Mouse (Mus musculus): ENCODE results near the gene Amt. TPM values are rescaled to one million over a fixed set of nuclear protein-coding genes. Genes with fewer than 3 reads are reported as not detected.

The Amt gene
- total RNA-seq, 2 experiments from 2014 or later: 5.4 to 7.0 TPM

DNA sequence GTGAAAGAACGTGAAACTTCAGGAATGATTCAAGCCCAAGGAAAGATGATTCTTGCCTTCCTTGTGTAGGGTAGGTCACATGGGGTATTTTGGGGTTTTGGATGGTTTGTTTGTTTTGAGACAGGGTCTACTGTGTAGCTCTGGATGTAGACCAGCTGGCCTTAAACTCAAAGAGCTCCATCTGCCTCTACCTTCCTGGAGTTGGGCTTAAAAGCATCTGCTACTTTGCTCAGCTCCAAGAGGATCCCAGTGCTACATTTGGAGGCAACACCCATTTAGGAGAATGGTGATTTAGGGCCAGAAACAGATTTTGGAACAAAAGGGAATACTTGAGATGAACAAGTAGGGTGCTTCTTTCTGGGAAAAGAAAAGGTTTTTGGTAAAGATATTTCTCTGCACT, 28.1 kb downstream of the Amt start:
- no peak for DNase-seq
- intact Hi-C loops (cut with DNase I): loop anchor here (2.0 kb wide), 1 partner anchor 14 kb away; the partner anchor contains the start of gene Gpx1

DNA sequence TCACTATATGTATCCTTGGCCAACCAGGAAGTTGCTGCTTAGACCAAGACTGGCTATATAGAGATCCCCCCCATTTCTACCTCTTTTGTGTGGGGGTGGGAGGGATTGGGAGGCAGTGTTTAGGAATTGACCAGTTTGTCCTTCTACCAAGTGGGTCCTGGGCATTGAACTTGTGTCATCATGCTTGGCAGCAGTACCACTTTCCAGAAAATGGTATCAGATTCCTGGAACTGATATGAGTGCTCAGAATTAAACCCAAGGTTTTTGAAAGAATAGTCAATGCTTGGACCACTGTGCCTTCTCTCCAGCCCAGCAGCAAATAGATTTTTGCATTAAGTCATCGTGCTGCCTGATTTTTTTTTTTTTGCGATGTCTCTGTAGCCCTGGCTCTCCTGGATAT, 29.2 kb downstream of the Amt start:
- intact Hi-C loops (cut with DNase I): loop anchor here (2.0 kb wide), 1 partner anchor 13 kb away; the partner anchor contains the start of gene Gpx1

DNA sequence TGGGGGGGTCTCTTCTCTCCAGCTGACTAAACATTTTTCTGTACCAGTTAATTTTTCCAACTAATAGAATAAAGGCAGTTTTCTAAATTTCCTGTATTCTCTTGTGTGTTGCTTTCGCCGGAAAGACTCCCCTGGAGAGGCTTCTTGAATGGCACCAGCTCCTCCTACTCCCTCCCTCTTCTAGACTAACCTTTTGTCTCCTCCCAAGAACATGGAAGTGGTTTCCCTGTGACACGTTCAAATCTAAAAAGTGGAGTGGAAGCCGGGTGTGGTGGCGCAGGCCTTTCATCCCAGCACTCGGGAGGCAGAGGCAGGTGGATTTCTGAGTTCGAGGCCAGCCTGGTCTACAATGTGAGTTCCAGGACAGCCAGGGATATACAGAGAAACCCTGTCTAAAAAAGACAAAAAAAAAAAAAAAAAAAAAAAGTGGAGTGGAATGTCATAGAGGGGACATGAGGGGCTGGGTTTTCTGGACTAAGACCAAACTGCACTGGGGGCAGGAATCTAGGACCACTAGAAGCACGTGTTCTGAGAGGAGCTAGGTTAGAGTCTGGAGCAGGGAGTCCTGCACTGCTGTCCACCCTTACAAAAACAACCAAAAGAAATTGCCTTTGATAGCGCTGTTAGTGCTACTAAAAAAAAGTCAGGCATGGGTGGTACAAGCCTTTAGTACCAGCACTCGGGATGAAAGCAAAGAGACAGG, 41.3 kb downstream of the Amt start:
- DNase-seq: no peak
- intact Hi-C loops (cut with DNase I): loop anchor here (2.0 kb wide), 2 partner anchors 13 to 31 kb away; partner anchors contain the start of genes Rhoa and Tcta

More for the DNA sequence above, 29.2 kb downstream of the Amt start:
- no peak for DNase-seq

DNA sequence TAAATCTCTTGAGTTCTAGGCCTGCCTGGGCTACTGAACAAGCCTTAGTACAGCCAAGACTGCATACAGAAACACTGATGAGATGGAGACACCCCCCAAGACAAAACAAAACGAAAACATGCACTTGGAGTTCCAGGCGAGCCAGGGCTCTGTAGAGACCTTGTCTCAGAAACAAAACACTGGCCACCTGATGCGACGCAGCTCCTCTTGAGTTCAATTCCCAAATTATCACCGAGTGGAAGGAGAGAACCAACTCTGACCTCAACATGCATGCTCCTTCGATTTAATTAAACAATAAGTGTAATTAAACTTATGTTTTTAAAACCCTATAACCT, 41.9 kb downstream of the Amt start:
- intact Hi-C loops (cut with DNase I): loop anchor here (2.0 kb wide), 2 partner anchors 14 to 32 kb away; partner anchors contain the start of genes Rhoa and Tcta
- DNase-seq: no peak

DNA sequence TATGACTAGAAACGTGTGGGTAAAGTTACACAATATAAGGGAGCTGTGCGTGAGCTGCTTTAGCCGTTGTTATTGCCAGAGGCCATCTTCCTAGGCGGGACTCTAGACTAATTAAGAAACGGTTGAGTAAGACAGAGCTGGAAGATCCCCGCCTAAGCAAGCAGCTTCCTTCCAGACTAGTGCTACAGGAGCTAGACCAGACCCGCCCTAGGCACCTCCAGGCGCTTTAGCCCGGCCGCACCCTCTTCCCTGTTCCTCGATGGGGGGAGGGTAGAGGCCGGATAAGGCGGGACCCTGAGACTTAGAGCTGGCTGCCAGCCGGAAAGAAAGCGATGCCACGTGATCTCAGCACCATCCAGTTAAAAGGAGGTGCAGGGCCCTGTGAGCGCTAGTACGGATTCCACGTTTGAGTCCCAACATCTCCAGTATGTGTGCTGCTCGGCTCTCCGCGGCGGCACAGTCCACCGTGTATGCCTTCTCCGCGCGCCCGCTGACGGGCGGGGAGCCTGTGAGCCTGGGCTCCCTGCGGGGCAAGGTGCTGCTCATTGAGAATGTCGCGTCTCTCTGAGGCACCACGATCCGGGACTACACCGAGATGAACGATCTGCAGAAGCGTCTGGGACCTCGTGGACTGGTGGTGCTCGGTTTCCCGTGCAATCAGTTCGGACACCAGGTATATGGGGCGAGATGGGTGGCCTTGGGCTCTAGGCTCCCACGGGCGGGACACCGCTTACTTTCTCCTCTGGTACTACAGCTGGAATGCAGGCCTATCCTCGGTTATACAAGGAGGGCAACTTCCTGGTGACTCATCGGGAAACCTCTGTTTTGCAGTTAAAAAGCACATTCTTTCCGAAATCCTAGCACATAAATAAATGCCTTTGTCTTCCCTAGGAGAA, 42.5 kb downstream of the Amt start, which contains the start of gene Gpx1:
Gene Gpx1 (plus strand): TSS at position 18 of the 896 bp plus-strand sequence.
- DNase-seq: peak; percentile 90 to 92
- intact Hi-C loops (cut with DNase I): loop anchor here (2.0 kb wide), 2 partner anchors 14 to 32 kb away; partner anchors contain the start of genes Rhoa and Tcta

DNA sequence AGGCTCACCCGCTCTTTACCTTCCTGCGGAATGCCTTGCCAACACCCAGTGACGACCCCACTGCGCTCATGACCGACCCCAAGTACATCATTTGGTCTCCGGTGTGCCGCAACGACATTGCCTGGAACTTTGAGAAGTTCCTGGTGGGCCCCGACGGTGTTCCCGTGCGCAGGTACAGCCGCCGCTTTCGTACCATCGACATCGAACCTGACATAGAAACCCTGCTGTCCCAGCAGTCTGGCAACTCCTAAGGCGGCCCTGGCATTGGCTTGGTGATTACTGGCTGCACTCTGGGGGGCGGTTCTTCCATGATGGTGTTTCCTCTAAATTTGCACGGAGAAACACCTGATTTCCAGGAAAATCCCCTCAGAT, 43.2 kb downstream of the Amt start:
- peak in 1 of 2 experiments; percentile 31 for DNase-seq
- intact Hi-C loops (cut with DNase I): loop anchor here (2.0 kb wide), 2 partner anchors 15 to 33 kb away; partner anchors contain the start of genes Rhoa and Tcta

DNA sequence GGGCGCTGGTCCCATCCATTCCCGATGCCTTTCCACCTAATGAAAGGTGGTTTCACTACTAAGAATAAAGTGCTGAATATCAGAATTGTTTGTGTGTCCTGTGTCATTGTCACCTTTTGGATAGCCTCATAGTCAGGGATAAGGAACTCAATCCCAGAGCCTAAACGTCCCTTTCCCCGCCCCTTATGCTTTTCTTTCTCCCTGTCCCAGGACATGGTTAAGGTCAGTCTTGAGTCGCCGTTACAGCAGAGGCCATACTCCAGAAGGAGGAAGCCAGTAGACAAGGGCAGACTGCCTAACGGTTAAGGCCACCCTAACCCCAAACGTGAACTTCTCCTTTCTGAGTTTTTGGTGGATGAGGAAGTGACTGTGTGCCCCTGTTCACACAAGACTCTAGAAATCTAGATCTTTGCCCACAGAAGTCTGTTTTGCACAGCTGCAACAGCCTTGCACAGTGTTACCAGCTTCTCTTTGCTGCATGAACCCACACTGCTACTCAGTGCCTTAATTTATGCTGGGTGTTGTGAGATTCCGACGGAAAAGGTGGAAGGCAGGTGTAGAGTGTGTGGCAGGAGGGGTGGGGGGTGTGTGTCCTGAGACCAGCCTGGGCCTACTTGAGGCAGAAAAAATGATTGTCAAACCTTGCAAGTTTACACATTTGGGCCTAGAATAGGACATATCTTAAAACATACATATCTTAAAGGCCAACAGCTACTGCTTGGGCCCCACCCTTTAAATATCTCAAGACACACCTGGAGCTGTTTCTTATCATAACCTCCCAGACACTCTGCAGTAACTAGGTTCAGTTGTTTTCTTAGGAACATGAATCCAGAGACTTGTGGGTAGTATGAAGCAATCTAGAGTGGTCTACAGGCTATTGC, 43.8 kb downstream of the Amt start:
- intact Hi-C loops (cut with DNase I): no loop called here
- DNase-seq: peak in 1 of 2 experiments; percentile 8

DNA sequence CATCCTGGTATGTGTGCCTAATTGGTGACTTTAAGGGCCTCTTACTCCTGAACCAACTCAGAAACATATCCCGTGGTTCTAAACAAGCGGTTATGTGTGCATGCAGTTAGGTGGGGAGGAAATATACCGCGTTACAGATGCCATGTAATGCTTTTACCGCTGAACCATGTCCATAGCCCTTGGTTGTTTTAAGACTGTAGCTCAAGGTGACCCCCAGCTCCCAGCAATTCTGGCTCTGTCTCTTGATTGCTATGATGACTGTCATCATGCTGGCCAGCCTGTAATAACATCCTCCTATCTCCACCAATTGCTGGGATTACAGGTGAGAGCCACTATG, 44.5 kb downstream of the Amt start:
- DNase-seq: no peak
- intact Hi-C loops (cut with DNase I): no loop called here

DNA sequence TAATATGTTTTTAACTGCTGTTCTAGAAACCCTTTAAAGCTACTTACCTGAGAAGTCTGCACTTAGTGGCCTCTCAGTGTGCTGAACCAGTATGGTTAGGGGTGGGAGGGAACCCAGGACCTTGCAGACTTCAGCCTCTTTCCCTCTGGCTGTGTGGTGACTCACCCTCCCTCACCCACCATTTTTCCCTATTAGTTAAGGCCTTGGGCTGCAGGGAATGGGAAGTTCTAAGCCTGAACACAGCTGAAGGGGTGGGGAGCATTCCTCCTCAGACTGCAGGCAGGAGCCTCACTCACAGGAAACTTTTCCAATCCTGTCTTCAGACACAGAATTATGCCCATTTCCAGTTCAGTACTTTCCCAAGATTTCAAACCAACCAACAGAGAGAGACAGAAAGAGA, 45.1 kb downstream of the Amt start:
- no peak for DNase-seq
- intact Hi-C loops (cut with DNase I): no loop called here

DNA sequence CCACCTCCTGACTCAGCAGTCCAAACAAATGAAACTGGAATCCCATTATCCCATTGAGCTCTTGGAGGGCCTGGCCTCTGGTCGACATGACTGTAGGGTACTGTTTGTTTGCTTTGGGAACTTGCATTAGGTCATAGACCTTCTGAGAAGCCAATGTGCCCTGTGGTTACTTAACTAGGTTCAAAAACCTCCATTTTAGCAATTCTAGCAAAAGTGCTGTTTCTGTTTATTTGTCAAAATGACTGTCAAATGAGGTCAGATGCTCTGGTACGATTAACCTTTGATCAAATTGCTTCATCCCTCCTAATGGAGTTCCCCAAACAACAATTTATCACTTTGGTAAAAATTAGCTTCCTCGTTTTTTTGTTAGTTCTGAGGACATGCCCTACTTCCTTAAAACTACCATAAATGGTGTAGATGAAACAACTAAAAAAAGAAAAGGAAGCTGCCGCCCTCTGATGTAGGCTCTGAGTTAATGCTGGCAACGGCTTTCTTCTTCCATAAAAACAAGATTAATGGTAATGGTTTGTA, 45.7 kb downstream of the Amt start:
- no peak for DNase-seq
- intact Hi-C loops (cut with DNase I): no loop called here

DNA sequence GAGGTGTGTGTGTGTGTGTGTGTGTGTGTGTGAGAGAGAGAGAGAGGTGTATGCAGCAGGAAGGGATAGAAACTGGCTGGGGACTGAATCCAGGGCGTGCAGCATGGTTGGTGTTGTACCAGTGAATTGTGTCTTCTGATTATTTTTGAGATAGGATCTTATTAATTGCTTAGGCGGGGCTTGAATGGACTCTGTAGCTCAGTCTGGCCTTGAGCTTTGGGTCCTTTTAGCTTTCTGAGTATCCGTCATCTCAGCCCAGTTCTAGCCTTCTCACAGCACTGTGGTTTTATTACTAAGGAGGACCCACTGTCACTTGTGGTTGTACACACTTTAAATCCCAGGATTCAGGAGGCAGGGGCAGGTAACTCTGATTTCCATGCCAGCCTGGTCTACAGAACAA, 46.7 kb downstream of the Amt start:
- DNase-seq: no peak
- intact Hi-C loops (cut with DNase I): no loop called here

DNA sequence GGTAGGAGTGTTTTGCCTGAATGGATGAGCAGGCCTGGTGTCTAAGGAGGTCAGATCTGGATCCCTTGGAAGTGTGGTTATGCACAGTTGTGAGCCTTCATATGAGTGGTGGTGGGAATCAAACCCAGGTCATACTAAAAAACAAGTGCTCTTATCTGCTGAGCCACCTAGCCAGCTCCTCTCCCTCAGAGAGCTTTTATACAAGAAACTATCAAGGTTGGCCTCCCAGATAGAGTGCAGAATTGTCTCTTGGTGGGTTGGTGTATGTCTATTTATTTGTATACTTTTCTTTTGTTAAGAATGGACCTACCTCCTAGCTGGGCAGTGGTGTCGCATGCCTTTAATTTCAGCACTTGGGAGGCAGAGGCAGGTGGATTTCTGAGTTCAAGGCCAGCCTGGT, 47.2 kb downstream of the Amt start:
- intact Hi-C loops (cut with DNase I): no loop called here
- DNase-seq: no peak

DNA sequence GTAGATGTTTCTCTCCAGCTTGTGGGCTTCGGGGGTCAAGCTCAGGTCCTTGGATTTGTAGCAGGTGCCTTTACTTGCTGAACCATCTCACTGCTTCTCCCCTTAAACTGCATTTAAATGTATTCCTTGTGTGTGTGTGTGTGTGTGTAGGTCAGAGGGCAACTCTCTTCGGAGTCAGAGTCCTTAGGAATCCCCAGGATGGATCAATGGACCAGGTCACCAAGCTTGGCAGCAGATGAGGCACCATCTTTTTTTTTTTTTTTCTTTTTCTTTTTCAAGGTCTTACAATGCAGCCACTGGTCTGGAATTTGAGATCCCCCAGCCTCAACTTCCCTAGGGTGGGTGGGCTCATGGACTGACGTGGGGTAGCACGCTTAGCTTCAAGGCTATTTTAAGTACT, 47.8 kb downstream of the Amt start:
- intact Hi-C loops (cut with DNase I): no loop called here
- DNase-seq: no peak

DNA sequence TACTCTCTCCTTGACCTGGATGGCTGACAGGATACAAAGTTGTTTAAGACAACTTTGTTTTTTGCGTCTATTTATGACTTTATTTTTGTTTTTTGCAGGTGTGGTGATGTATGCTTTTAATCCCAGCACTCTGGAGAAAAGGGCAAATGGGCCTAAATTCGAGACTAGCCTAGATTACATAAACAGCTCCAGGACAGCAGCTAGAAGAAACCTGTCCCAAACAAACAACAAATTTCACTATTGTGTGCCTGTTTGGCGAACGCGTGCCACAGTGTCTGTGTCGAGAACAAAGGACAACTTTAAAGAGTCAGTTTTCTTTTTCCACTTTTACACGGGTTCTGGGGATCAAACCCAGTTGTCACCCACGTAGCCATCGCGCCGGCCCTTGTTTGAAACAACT, 50.4 kb downstream of the Amt start:
- intact Hi-C loops (cut with DNase I): loop anchor here (2.0 kb wide), 1 partner anchor 38 kb away; no protein-coding TSS in a partner anchor
- no peak for DNase-seq

DNA sequence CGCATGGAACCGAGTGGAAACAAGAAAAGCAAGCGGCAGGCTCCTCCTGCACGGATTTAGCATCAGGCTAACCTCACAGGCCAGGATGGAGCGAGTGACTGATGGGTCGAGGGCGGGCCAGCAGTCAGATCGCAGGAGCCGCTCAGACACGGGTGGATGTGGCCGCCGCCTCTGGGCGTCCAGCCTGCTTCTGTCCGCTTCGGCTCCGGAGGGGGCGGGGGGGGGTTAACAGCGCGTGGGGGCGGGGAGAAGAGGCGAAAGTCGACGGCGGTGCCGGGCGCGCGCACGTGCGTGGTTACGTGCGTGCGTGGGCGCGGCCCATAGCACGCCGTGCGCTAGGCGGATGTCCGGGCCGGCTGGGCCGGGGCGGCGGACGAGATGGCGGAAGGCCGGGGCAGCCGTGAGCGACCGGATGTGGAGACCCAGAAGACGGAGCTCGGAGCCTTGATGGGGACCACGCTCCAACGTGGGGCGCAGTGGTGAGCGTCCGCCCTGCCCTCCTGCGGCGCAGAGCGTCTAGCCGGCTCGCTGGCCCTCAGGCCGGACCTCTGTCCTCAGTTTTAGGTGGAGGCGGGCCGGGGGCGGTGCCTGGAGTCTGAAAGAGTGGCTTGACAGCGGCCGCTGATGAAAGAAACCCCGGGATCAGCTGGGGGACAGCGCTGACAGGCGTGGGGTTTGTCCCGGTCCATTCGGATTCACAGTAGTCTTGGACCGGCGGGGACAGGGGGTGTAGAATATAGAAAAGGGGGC, 51.1 kb downstream of the Amt start, which contains the start of gene Usp4:
Gene Usp4 (plus strand): TSS at position 314 of the 750 bp plus-strand sequence.
- DNase-seq: peak; percentile 93
- intact Hi-C loops (cut with DNase I): loop anchor here (2.0 kb wide), 1 partner anchor 39 kb away; no protein-coding TSS in a partner anchor

DNA sequence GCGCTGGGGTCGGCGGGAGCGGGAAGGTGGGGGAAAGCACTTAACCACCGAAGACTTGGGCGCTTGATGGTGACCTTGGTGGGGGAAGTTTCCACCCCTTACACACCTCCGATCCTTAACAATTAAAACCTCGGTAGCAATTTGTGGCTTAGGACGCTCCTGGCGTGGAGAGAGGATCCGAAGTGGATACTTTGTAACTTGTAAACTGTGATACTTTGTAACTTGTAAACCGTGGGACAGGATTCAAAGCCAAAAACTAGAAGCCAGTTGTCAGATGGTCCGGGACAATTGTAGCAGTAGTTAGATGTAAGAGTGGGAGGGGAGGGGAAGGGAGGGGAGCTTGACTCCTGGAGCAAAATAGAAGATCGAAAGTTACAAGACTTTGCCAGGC, 51.6 kb downstream of the Amt start:
- intact Hi-C loops (cut with DNase I): no loop called here

DNA sequence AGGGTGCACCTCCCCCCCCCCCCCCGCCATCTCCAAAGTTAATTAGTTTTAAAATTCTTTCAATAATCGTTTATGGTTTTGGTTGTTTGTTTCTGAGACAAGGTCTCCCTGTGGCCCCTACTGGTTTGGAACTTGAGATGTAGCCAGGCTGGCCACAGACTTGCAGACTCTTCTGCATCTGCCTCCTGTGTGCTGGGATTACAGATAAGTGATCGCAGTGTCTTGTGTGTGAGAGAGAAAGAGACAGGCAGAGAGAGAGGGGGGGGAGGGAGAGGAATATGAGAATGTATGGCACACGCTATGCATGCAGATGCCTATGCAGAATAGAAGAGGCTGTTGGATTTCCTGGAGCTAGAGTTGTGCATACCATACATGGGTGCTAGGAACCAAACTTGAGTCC, 53.1 kb downstream of the Amt start:
- intact Hi-C loops (cut with DNase I): no loop called here
- no peak for DNase-seq

More for the DNA sequence above, 51.6 kb downstream of the Amt start:
- DNase-seq: no peak
